Mouse (Mus musculus): ENCODE data around the gene Rtn1.

DNA sequence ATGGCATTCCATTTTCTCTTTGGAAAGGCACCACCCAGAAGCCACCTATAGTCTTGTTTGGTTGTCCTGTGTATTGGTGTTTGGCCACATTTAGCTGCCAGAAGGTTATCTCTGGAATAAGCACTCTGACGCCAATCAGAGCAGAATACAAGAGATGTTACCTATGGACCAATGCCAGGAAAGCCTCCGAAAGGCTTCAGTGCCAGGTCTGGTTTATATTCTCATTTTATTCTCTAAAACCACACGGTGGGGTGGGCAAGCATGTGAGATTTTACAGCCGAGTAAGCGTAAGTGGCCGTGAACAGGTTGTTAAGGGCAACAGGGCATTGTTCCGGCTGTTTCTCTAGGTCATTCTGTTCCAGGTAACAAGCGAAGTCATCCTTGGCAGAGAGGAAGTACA, 60.3 kb downstream of the Rtn1 start:
- TF ChIP-seq CTCF (IDR thresholded peaks at IDR 0.05; ENCODE audit: low read depth, low read length) (no peak), POLR2A (IDR thresholded peaks at IDR 0.05; ENCODE audit: extremely low read depth, insufficient read depth, low read length) (no peak)

All from liver, adult 2 months (tissue).